Mouse (Mus musculus): ENCODE data around the gene Dnajc15.

Gene Dnajc15

GRCm38 (mm10) chr14:77801571-77802267 lies 73.2 kb downstream of the Dnajc15 start:
- no peak for DNase-seq (ENCODE audit: low read depth in 2 of 2, low spot score in 2 of 2)

GRCm38 (mm10) chr14:77796506-77796905 lies 78.4 kb downstream of the Dnajc15 start:
- DNase-seq (ENCODE audit: low read depth in 2 of 2, low spot score in 2 of 2), result no peak

- DNase-seq (ENCODE audit: low read depth in 2 of 2, low spot score in 2 of 2), result no peak
Observed at GRCm38 (mm10) chr14:77795240-77795639, 79.7 kb downstream of the Dnajc15 start.

GRCm38 (mm10) chr14:77794285-77794949 lies 80.5 kb downstream of the Dnajc15 start:
- DNase-seq (ENCODE audit: low read depth in 2 of 2, low spot score in 2 of 2), result no peak

- no peak for DNase-seq (ENCODE audit: low read depth in 2 of 2, low spot score in 2 of 2)
Observed at GRCm38 (mm10) chr14:77792998-77793397, 81.9 kb downstream of the Dnajc15 start.

- DNase-seq (ENCODE audit: low read depth in 2 of 2, low spot score in 2 of 2), result peak; percentile 45 to 52
Observed at GRCm38 (mm10) chr14:77783217-77783616, 91.7 kb downstream of the Dnajc15 start.

GRCm38 (mm10) chr14:77777365-77777764 lies 97.6 kb downstream of the Dnajc15 start:
- DNase-seq (ENCODE audit: low read depth in 2 of 2, low spot score in 2 of 2), result no peak

- DNase-seq (ENCODE audit: low read depth in 2 of 2, low spot score in 2 of 2), result no peak
Observed at GRCm38 (mm10) chr14:77776005-77776531, 98.9 kb downstream of the Dnajc15 start.

GRCm38 (mm10) chr14:77773331-77773730 lies 101.6 kb downstream of the Dnajc15 start:
- DNase-seq (ENCODE audit: low read depth in 2 of 2, low spot score in 2 of 2), result no peak

GRCm38 (mm10) chr14:77771626-77772025 lies 103.3 kb downstream of the Dnajc15 start:
- DNase-seq (ENCODE audit: low read depth in 2 of 2, low spot score in 2 of 2), result no peak

All from CD8-positive naive resting alpha-beta T cell, adult 2 months (primary cell).